Mouse (Mus musculus): Measurements from ENCODE around the gene Bcl2. TPM values are rescaled to one million over a fixed set of nuclear protein-coding genes. Genes with fewer than 3 reads are reported as not detected.

Bcl2 gene
- polyA plus RNA-seq, 1 experiment from 2014 or later, result 0.97 TPM

DNA sequence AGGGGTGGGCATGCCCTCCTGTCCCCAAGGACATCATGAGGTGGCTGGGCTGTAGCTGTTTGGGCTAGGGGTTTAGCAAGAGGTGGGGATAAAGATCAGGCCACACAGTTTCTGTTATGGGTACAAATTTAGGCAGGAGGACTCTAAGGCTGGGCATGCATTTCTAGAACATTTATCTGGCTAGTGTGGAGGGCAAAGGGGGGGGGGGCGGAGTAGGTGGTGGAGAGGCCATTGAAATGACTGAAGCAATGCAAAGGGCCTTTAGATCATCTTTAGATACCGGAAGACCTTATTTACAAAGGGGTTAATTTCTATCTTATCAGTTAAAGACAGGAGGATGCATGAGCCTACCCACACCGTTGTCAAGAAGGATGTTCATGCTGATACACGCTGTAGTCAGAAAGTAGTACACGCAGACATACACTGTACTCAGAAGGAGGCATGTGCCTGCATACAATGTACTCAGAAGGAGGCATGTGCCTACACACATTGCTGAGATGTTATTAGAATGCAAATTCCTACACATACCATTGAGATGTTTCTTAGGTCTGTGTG, 55.7 kb downstream of the Bcl2 start:
- WGBS (ENCODE audit: insufficient replicate concordance), result 21% methylated on average over 5 of the region's 5 CpGs
- Histone ChIP-seq H3K4me2 (ENCODE audit: low read depth, low read length) (no peak overlapping the region), H3K4me1 (ENCODE audit: control insufficient read depth, low read depth, low read length) (no peaks in the 10 kb centered on the region; the same call in 1 of the 2 replicates), H3K36me3 (ENCODE audit: control insufficient read depth, insufficient read depth) (no peaks in the 10 kb centered on the region), H3K9ac (ENCODE audit: low read depth, low read length) (no peak overlapping the region), H3K9me3 (replicated peaks; ENCODE audit: control insufficient read depth, low read length) (no peaks in the 10 kb centered on the region), H3K27me3 (ENCODE audit: control insufficient read depth, insufficient read depth, low read depth, low read length) (no peaks in the 10 kb centered on the region), H3K4me3 (ENCODE audit: low read depth, low read length) (no peak overlapping the region), H3K27ac (ENCODE audit: low read length) (no peak overlapping the region)
- ATAC-seq (ENCODE audit: low read depth), result peak; percentile 74

GRCm38 (mm10) chr1:106656207-106656738, 57.8 kb downstream of the Bcl2 start:
- Histone ChIP-seq H3K4me1 (ENCODE audit: control insufficient read depth, low read depth, low read length) (no peaks in the 10 kb centered on the region; the same call in 1 of the 2 replicates), H3K27ac (ENCODE audit: low read length) (no peak overlapping the region), H3K36me3 (ENCODE audit: control insufficient read depth, insufficient read depth) (no peaks in the 10 kb centered on the region), H3K9ac (ENCODE audit: low read depth, low read length) (no peak overlapping the region), H3K4me2 (ENCODE audit: low read depth, low read length) (no peak overlapping the region), H3K4me3 (ENCODE audit: low read depth, low read length) (no peak overlapping the region), H3K27me3 (ENCODE audit: control insufficient read depth, insufficient read depth, low read depth, low read length) (no peaks in the 10 kb centered on the region), H3K9me3 (replicated peaks; ENCODE audit: control insufficient read depth, low read length) (no peaks in the 10 kb centered on the region)
- 64% methylated on average over 5 of the region's 5 CpGs for WGBS (ENCODE audit: insufficient replicate concordance)
- no peak for ATAC-seq (ENCODE audit: low read depth)

- Histone ChIP-seq H3K9me3 (replicated peaks; ENCODE audit: control insufficient read depth, low read length) (no peaks in the 10 kb centered on the region), H3K9ac (ENCODE audit: low read depth, low read length) (no peak overlapping the region), H3K27ac (ENCODE audit: low read length) (no peak overlapping the region), H3K27me3 (ENCODE audit: control insufficient read depth, insufficient read depth, low read depth, low read length) (no peaks in the 10 kb centered on the region), H3K4me3 (ENCODE audit: low read depth, low read length) (no peak overlapping the region), H3K4me2 (ENCODE audit: low read depth, low read length) (no peak overlapping the region), H3K4me1 (ENCODE audit: control insufficient read depth, low read depth, low read length) (no peaks in the 10 kb centered on the region; the same call in 1 of the 2 replicates), H3K36me3 (ENCODE audit: control insufficient read depth, insufficient read depth) (no peaks in the 10 kb centered on the region)
- 71% methylated on average over 6 of the region's 6 CpGs for WGBS (ENCODE audit: insufficient replicate concordance)
- ATAC-seq (ENCODE audit: low read depth), result no peak
Observed at GRCm38 (mm10) chr1:106654254-106654653, 59.8 kb downstream of the Bcl2 start.

DNA sequence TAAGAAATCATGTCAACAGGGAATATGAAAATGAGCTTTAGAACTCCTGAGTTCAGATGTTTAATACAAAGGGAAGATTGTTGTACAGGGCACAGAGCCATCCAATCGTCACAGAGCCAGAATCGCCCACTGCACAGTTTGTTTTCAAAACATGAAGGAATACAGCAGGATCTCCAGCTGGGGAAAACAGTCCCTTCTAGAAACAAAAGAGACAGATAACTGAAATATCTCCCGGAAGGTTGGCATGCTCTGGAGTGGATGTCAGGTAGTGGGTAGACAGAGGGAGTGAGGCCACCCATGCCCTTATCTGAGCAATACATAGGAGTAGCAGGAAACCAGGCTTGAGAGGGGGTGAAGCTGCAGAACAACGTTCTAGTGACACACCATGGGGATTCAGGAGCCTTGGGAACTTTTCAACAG, 60.6 kb downstream of the Bcl2 start:
- no peaks in the 10 kb centered on the region for H3K36me3 ChIP-seq (ENCODE audit: control insufficient read depth, insufficient read depth)
- H3K4me2 ChIP-seq (ENCODE audit: low read depth, low read length), result no peak overlapping the region
- no peak overlapping the region for H3K4me3 ChIP-seq (ENCODE audit: low read depth, low read length)
- H3K4me1 ChIP-seq (ENCODE audit: control insufficient read depth, low read depth, low read length), result no peaks in the 10 kb centered on the region; the same call in 1 of the 2 replicates
- ATAC-seq (ENCODE audit: low read depth), result peak; percentile 59; the same call in 1 of the 2 replicates
- no peak overlapping the region for H3K9ac ChIP-seq (ENCODE audit: low read depth, low read length)
- no peaks in the 10 kb centered on the region for H3K27me3 ChIP-seq (ENCODE audit: control insufficient read depth, insufficient read depth, low read depth, low read length)
- 20% methylated on average over 4 of the region's 4 CpGs for WGBS (ENCODE audit: insufficient replicate concordance)
- H3K9me3 ChIP-seq (replicated peaks; ENCODE audit: control insufficient read depth, low read length), result no peaks in the 10 kb centered on the region
- no peak overlapping the region for H3K27ac ChIP-seq (ENCODE audit: low read length)

GRCm38 (mm10) chr1:106651211-106651610, 62.9 kb downstream of the Bcl2 start:
- WGBS (ENCODE audit: insufficient replicate concordance), result 83% methylated on average over 7 of the region's 7 CpGs
- no peaks in the 10 kb centered on the region for H3K27me3 ChIP-seq (ENCODE audit: control insufficient read depth, insufficient read depth, low read depth, low read length)
- no peak for ATAC-seq (ENCODE audit: low read depth)
- no peak overlapping the region for H3K27ac ChIP-seq (ENCODE audit: low read length)
- no peaks in the 10 kb centered on the region for H3K36me3 ChIP-seq (ENCODE audit: control insufficient read depth, insufficient read depth)
- no peak overlapping the region for H3K9ac ChIP-seq (ENCODE audit: low read depth, low read length)
- H3K4me2 ChIP-seq (ENCODE audit: low read depth, low read length), result no peak overlapping the region
- no peaks in the 10 kb centered on the region for H3K4me1 ChIP-seq (ENCODE audit: control insufficient read depth, low read depth, low read length)
- H3K4me3 ChIP-seq (ENCODE audit: low read depth, low read length), result no peak overlapping the region
- no peaks in the 10 kb centered on the region for H3K9me3 ChIP-seq (replicated peaks; ENCODE audit: control insufficient read depth, low read length)

- 79% methylated on average over 4 of the region's 4 CpGs for WGBS (ENCODE audit: insufficient replicate concordance)
- ATAC-seq (ENCODE audit: low read depth), result no peak
Observed at GRCm38 (mm10) chr1:106650427-106650826, 63.6 kb downstream of the Bcl2 start.

GRCm38 (mm10) chr1:106647336-106647735, 66.7 kb downstream of the Bcl2 start:
- H3K9ac ChIP-seq (ENCODE audit: low read depth, low read length), result no peak overlapping the region
- no peaks in the 10 kb centered on the region for H3K4me1 ChIP-seq (ENCODE audit: control insufficient read depth, low read depth, low read length)
- no peaks in the 10 kb centered on the region for H3K36me3 ChIP-seq (ENCODE audit: control insufficient read depth, insufficient read depth)
- 66% methylated on average over 3 of the region's 3 CpGs for WGBS (ENCODE audit: insufficient replicate concordance)
- no peak overlapping the region for H3K27ac ChIP-seq (ENCODE audit: low read length)
- no peak overlapping the region for H3K4me2 ChIP-seq (ENCODE audit: low read depth, low read length)
- H3K9me3 ChIP-seq (replicated peaks; ENCODE audit: control insufficient read depth, low read length), result no peaks in the 10 kb centered on the region
- H3K4me3 ChIP-seq (ENCODE audit: low read depth, low read length), result no peak overlapping the region
- H3K27me3 ChIP-seq (ENCODE audit: control insufficient read depth, insufficient read depth, low read depth, low read length), result no peaks in the 10 kb centered on the region
- ATAC-seq (ENCODE audit: low read depth), result no peak

More at GRCm38 (mm10) chr1:106650427-106650826, 63.6 kb downstream of the Bcl2 start:
- Histone ChIP-seq H3K27ac (ENCODE audit: low read length) (no peak overlapping the region), H3K4me1 (ENCODE audit: control insufficient read depth, low read depth, low read length) (no peaks in the 10 kb centered on the region), H3K36me3 (ENCODE audit: control insufficient read depth, insufficient read depth) (no peaks in the 10 kb centered on the region), H3K4me3 (ENCODE audit: low read depth, low read length) (no peak overlapping the region), H3K9me3 (replicated peaks; ENCODE audit: control insufficient read depth, low read length) (no peaks in the 10 kb centered on the region), H3K4me2 (ENCODE audit: low read depth, low read length) (no peak overlapping the region), H3K9ac (ENCODE audit: low read depth, low read length) (no peak overlapping the region), H3K27me3 (ENCODE audit: control insufficient read depth, insufficient read depth, low read depth, low read length) (no peaks in the 10 kb centered on the region)

DNA sequence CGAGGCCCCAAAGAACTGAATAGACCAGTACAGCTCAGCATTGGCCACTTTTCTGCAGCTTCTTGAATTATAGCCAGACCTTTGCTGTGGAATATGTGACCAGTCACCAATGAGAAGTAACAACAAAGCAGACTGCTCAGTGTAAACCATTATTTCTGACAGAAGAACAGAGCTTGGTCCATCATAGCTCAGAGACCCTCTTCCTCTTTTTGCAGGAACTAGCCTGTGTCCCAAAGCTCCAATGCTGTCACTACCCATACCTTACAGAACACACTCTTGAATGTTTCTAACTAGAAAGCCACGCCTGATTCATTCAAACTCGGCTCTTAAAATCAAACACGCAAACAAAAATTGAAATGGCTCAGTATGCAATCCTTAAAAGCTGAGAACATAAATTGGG, 69.5 kb downstream of the Bcl2 start:
- no peak overlapping the region for H3K4me3 ChIP-seq (ENCODE audit: low read depth, low read length)
- no peaks in the 10 kb centered on the region for H3K27me3 ChIP-seq (ENCODE audit: control insufficient read depth, insufficient read depth, low read depth, low read length)
- 44% methylated on average over 4 of the region's 4 CpGs for WGBS (ENCODE audit: insufficient replicate concordance)
- no peak overlapping the region for H3K27ac ChIP-seq (ENCODE audit: low read length)
- H3K36me3 ChIP-seq (ENCODE audit: control insufficient read depth, insufficient read depth), result no peaks in the 10 kb centered on the region
- no peaks in the 10 kb centered on the region for H3K9me3 ChIP-seq (replicated peaks; ENCODE audit: control insufficient read depth, low read length)
- H3K4me1 ChIP-seq (ENCODE audit: control insufficient read depth, low read depth, low read length), result no peaks in the 10 kb centered on the region
- no peak overlapping the region for H3K9ac ChIP-seq (ENCODE audit: low read depth, low read length)
- no peak overlapping the region for H3K4me2 ChIP-seq (ENCODE audit: low read depth, low read length)
- no peak for ATAC-seq (ENCODE audit: low read depth)

- Histone ChIP-seq H3K9me3 (replicated peaks; ENCODE audit: control insufficient read depth, low read length) (no peaks in the 10 kb centered on the region), H3K36me3 (ENCODE audit: control insufficient read depth, insufficient read depth) (no peaks in the 10 kb centered on the region), H3K4me1 (ENCODE audit: control insufficient read depth, low read depth, low read length) (no peaks in the 10 kb centered on the region), H3K4me2 (ENCODE audit: low read depth, low read length) (no peak overlapping the region), H3K27ac (ENCODE audit: low read length) (no peak overlapping the region), H3K4me3 (ENCODE audit: low read depth, low read length) (no peak overlapping the region), H3K9ac (ENCODE audit: low read depth, low read length) (no peak overlapping the region), H3K27me3 (ENCODE audit: control insufficient read depth, insufficient read depth, low read depth, low read length) (no peaks in the 10 kb centered on the region)
- ATAC-seq (ENCODE audit: low read depth), result no peak
- 50% methylated on average over 3 of the region's 3 CpGs for WGBS (ENCODE audit: insufficient replicate concordance)
Observed at GRCm38 (mm10) chr1:106643527-106643926, 70.5 kb downstream of the Bcl2 start.
